Mouse (Mus musculus) heart, postnatal 0 days (tissue): ENCODE data around the gene Cp. TPM values are rescaled to one million over a fixed set of nuclear protein-coding genes. Genes with fewer than 3 reads are reported as not detected.
"Not testable (repeated sequence)": the region's sequence is repeated elsewhere in the genome, so short reads cannot be mapped to it uniquely, and the experiment has no call there.

Experiments
- ATAC-seq: fragments of 200-750 bp; cut with Nextera tagmentation; 2 replicates; pipeline ENCODE4 v1.8.0; 2017; ENCODE audit warnings: low read depth, moderate number of reproducible peaks, moderate library complexity; ENCODE audit not compliant: insufficient read depth
- DNase-seq: peaks from one replicate; pipeline ENCODE4 v3.0.0-alpha.2; 2016; ENCODE audit warnings: low spot score
- H3K27ac ChIP-seq: fragments of 300-500 bp; sonication (generic); 2 replicates; pipeline ENCODE4 v1.5.1; 2014; ENCODE audit warnings: low read depth, mild to moderate bottlenecking
- H3K27me3 ChIP-seq: fragments of 300-500 bp; sonication (generic); 2 replicates; pipeline ENCODE4 v1.6.1; 2014; ENCODE audit warnings: low read length, mixed read lengths; ENCODE audit not compliant: control insufficient read depth, insufficient read depth
- H3K36me3 ChIP-seq: fragments of 300-500 bp; sonication (generic); replicated peaks from 2 replicates; pipeline ENCODE4 v1.6.1; 2014; ENCODE audit warnings: low read length, mixed read lengths; ENCODE audit not compliant: control insufficient read depth, insufficient read depth
- H3K4me1 ChIP-seq: fragments of 300-500 bp; sonication (generic); 2 replicates; pipeline ENCODE4 v1.6.1; 2014; ENCODE audit warnings: antibody characterized with exemption; ENCODE audit not compliant: control insufficient read depth, insufficient read depth
- H3K4me2 ChIP-seq: fragments of 300-500 bp; sonication (generic); 2 replicates; pipeline ENCODE4 v1.6.1; 2014; ENCODE audit warnings: low read depth, mild to moderate bottlenecking, low read length, moderate library complexity
- H3K4me3 ChIP-seq: fragments of 300-500 bp; sonication (generic); 2 replicates; pipeline ENCODE4 v1.5.1; 2014; ENCODE audit warnings: low read depth, low read length
- H3K9ac ChIP-seq: fragments of 300-500 bp; sonication (generic); replicated peaks from 2 replicates; pipeline ENCODE4 v1.6.1; 2014; ENCODE audit warnings: low read depth, low read length, mixed read lengths
- H3K9me3 ChIP-seq: fragments of 300-500 bp; sonication (generic); replicated peaks from 2 replicates; pipeline ENCODE4 v1.6.1; 2016; ENCODE audit warnings: low read length; ENCODE audit not compliant: control insufficient read depth
- CTCF ChIP-seq: IDR thresholded peaks from 2 replicates; pipeline ENCODE4 v1.5.1; 2016; ENCODE audit warnings: antibody characterized with exemption, control low read depth, low read depth
- EP300 ChIP-seq: IDR thresholded peaks from 2 replicates; pipeline ENCODE4 v1.6.1; 2016; ENCODE audit warnings: antibody characterized with exemption, low read depth
- WGBS: fragments of 180-500 bp; shearing (Covaris S2); extraction: QIAGEN DNeasy Blood & Tissue Kit; methylation state at CpG from one replicate; pipeline ENCODE4 v1.1.7; 2014; 5-methylcytosine and 5-hydroxymethylcytosine counted together
- polyA plus RNA-seq: library from polyadenylated mRNA; unstranded; fragments of >200 nt; fragmentation: Nextera tagmentation; extraction: Ambion mirVana; gene quantifications from 2 replicates; pipeline ENCODE4 v1.2.1, GENCODE M21; 2015
- total RNA-seq: library from RNA; depleted of rRNA; stranded (reverse); fragments of >200 nt; gene quantifications from 2 replicates; pipeline ENCODE4 v1.2.3, GENCODE M21; 2014; ENCODE audit warnings: low replicate concordance

The Cp gene
- total and polyA plus RNA-seq, 2 experiments from 2014 or later: 7.0 to 19.0 TPM

- DNase-seq: no peak
- Histone ChIP-seq H3K27me3 (no peaks in the 10 kb centered on the region), H3K4me2 (no peak overlapping the region), H3K9ac (no peak overlapping the region), H3K36me3 (peaks cover 57% of the 10 kb centered on the region), H3K27ac (no peak overlapping the region), H3K9me3 (no peaks in the 10 kb centered on the region), H3K4me1 (no peaks in the 10 kb centered on the region), H3K4me3 (no peak overlapping the region)
- ATAC-seq: no peak
- WGBS: 75% methylated on average over 1 of the region's 1 CpGs
- no peak for TF ChIP-seq CTCF
- TF ChIP-seq EP300: no peak
These were observed 48.8 kb downstream of the Cp start for GRCm38 (mm10) chr3:20005611-20006010.

- no peak for TF ChIP-seq EP300
- TF ChIP-seq CTCF: no peak
- Histone ChIP-seq H3K9me3 (no peaks in the 10 kb centered on the region), H3K27ac (no peak overlapping the region), H3K4me1 (no peaks in the 10 kb centered on the region), H3K4me3 (no peak overlapping the region), H3K36me3 (peaks cover 54% of the 10 kb centered on the region), H3K27me3 (no peaks in the 10 kb centered on the region), H3K9ac (no peak overlapping the region), H3K4me2 (no peak overlapping the region)
- DNase-seq: no peak
- ATAC-seq: no peak
- WGBS: 86% methylated on average over 4 of the region's 4 CpGs
These were observed 50.4 kb downstream of the Cp start for GRCm38 (mm10) chr3:20007275-20007674.

DNA sequence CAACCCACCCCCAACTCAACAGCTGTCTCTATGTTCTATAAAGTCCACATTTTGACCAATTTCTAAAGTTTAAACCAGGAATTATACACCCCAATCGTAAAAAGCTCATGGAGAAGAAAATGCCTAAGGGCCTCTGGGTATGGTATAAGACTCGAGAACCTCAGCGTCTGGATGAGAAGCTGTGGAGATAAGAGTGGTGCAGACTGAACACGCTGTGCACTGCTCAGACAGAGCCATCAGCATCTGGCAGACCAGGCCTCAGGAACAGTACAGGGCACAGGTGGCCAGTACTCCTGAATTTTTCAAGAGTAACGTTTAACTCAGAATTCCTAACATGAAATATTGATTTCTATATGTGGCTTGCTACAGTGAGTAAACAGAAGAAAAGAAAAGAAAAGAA, 50.9 kb downstream of the Cp start:
- H3K4me3 ChIP-seq: no peak overlapping the region
- H3K4me2 ChIP-seq: no peak overlapping the region
- no peaks in the 10 kb centered on the region for H3K4me1 ChIP-seq
- ATAC-seq (no peak), DNase-seq (no peak)
- WGBS: 58% methylated on average over 5 of the region's 5 CpGs
- no peak overlapping the region for H3K9ac ChIP-seq
- H3K27me3 ChIP-seq: no peaks in the 10 kb centered on the region
- TF ChIP-seq CTCF (no peak), EP300 (no peak)
- no peak overlapping the region for H3K27ac ChIP-seq
- H3K9me3 ChIP-seq: no peaks in the 10 kb centered on the region
- peaks cover 55% of the 10 kb centered on the region for H3K36me3 ChIP-seq

DNA sequence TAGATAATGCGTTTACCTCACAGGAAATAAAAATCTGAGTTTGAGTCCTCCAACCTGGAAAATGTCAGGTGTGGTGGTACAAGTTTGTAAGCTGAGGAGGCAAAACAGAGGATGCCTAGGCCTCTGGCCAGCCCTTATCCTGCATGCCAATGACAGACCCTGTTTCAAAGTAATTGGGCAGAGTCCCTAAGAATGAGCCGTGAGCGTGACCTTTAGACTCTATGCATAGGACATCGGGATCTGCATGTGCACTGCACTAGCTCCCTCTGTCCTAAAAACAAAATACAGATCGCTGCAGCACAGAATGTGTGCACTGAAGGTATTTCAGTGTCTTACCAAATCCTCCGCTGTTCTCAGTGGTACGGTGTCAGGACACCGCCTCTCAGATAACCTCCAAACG, 53.6 kb downstream of the Cp start:
- no peak for TF ChIP-seq EP300
- TF ChIP-seq CTCF: no peak
- no peak overlapping the region for H3K27ac ChIP-seq

DNA sequence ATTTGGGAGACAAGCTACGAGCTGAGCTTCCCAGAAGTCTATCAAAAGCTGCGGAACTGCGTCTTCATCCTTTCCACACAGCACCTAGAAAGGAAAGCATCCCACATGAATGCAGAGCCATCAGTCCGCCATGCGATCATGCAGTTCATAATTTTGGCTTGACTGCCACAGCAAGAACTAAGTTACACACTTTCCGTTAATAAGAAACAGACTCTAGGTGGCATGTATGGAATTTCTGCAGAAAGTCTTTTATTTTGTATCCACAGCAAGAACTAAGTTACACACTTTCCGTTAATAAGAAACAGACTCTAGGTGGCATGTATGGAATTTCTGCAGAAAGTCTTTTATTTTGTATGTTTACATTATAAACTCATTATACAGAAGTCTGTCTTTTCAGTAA, 54.1 kb downstream of the Cp start:
- peaks cover 58% of the 10 kb centered on the region for H3K36me3 ChIP-seq
- not testable (repeated sequence) for H3K4me3 ChIP-seq, H3K27me3 ChIP-seq, H3K4me1 ChIP-seq, H3K4me2 ChIP-seq, H3K9ac ChIP-seq, H3K9me3 ChIP-seq, DNase-seq, ATAC-seq, H3K27ac ChIP-seq
- 85% methylated on average over 7 of the region's 7 CpGs for WGBS

More for the DNA sequence above, 53.6 kb downstream of the Cp start:
- ATAC-seq (no peak), DNase-seq (no peak)
- Histone ChIP-seq H3K9me3 (no peaks in the 10 kb centered on the region), H3K4me1 (no peaks in the 10 kb centered on the region), H3K27me3 (no peaks in the 10 kb centered on the region), H3K9ac (no peak overlapping the region), H3K4me3 (no peak overlapping the region), H3K36me3 (peaks cover 57% of the 10 kb centered on the region), H3K4me2 (no peak overlapping the region)
- 86% methylated on average over 9 of the region's 9 CpGs for WGBS

DNA sequence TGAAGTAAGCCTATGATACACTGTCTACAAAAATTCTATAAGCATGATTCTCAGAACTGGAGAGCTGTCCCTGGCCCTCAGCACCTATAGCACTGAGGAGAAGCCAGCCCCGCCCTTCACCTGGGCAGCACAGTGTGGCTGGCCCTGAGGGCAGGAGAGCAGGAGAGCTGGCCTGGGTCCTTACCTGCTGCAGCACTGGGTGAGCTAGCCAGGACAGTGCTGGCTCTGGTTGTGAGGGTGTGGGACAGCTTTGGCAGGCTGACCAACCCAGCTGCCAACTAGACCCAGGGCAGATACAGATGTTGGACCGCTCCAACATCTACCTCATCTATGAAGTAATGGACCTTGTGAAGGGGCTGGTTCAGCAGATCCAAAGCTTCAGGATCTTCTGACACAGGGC, 57.6 kb downstream of the Cp start:
- Histone ChIP-seq H3K36me3 (peaks cover 64% of the 10 kb centered on the region), H3K27ac (no peak overlapping the region), H3K27me3 (no peaks in the 10 kb centered on the region), H3K9me3 (no peaks in the 10 kb centered on the region), H3K4me3 (no peak overlapping the region), H3K4me1 (no peaks in the 10 kb centered on the region), H3K9ac (no peak overlapping the region), H3K4me2 (no peak overlapping the region)
- TF ChIP-seq EP300: no peak
- TF ChIP-seq CTCF: no peak
- WGBS: 88% methylated on average over 2 of the region's 2 CpGs
- DNase-seq: no peak
- no peak for ATAC-seq
